13 mouse cellular contexts compared by ENCODE assay signal in the genomic region with DNA sequence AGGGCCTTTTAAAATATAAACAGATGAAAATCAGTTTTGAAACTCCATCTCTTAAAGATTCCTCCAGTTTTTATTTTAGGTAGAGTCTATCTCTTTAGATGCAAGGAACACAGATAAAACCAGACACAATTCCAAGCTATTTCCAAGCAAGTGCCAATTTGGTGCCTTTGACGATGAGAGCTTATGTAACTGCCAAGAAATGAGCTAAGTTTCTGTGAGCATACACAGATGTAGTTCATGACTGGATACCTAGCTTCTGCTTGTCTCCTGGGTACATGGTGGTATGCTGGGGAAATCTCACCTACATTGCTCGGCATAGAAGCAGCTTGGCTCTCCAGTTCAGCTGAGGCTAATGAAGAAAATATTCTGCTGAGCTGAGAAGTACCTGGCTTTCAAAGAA.
"Had no signal": no experiment of that assay in that cellular context is flagged by ENCODE, and none has a peak within 500 bp of the region (broad histone marks: within the 10 kb centered on the region; RNA-seq: fewer than 3 reads in every experiment).

No protein-coding gene starts in this region.

- H3K27ac ChIP-seq: layer of hippocampus, adult 2 months; limb, embryonic 10.5 days; liver, embryonic 15.5 days; midbrain, embryonic 13.5 days had no signal

- H3K36me3 ChIP-seq: limb, embryonic 10.5 days; liver, embryonic 15.5 days; midbrain, embryonic 13.5 days had no signal

- H3K9me3 ChIP-seq: limb, embryonic 10.5 days; liver, embryonic 15.5 days; midbrain, embryonic 13.5 days had no signal

- DNase-seq: kidney, adult 8-10 months; kidney, postnatal 36 days; lung, adult 2 months; lung, postnatal 36 days; thymus, postnatal 4 days had no signal

- H3K4me3 ChIP-seq: layer of hippocampus, adult 2 months; limb, embryonic 10.5 days; liver, embryonic 15.5 days; midbrain, embryonic 13.5 days had no signal

- H3K4me2 ChIP-seq: liver, embryonic 11.5 days; liver, embryonic 15.5 days; midbrain, embryonic 13.5 days had no signal

- H3K4me1 ChIP-seq: limb, embryonic 10.5 days; liver, embryonic 15.5 days; midbrain, embryonic 13.5 days had no signal

- H3K27me3 ChIP-seq: liver, embryonic 15.5 days; midbrain, embryonic 13.5 days had no signal

- ATAC-seq: inflammation-experienced regulatory T-cells, adult 6 months; intestine, postnatal 0 days; lung, postnatal 0 days; midbrain, embryonic 13.5 days had no signal

- H3K9ac ChIP-seq: liver, embryonic 15.5 days; midbrain, embryonic 13.5 days had no signal
